Mouse (Mus musculus) adipocyte (in vitro differentiated cells): Measurements from ENCODE around the gene Amotl1.

ENCODE experiments used
- DNase-seq: peaks from one replicate; pipeline ENCODE4 v3.0.0-alpha.2; 2016; ENCODE audit warnings: low spot score

Amotl1 gene

DNA sequence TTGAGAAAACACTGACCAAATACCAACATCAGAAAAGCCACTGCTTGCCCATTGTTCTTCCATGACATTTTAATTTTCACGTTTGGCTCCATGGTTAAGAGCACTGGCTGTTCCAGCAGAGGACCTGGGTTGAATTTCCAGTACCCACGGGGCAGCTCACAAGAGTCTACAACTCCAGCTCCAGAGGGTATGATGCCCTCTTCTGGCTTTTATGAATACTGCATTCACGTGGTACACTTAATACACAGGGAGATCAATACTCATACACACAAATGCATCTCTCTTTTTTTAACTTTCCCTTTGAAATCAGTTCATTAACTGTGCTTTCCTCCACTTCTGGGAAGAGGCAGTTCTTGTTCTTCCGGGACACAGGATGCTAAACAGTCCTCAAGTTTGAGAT lies 41.4 kb downstream of the Amotl1 start:
- DNase-seq: no peak

DNA sequence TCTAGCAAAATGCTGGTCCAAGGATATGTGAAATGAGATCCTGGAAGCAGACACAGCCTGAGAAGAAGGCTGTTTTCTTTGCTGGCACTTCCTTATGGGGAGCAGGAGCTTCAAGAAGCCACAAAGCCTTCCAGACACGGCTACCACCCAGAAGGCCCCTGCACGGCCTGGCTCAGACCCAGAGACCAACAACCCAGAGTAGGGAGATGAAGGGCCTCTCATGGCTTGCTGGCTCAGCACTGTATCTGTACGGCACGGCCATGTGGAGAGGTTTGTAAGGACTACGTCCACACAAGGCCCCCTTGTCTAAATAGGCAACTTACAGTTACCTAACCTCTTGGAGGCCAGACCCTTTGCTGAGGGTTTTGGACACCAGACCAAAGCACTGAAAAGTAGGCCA lies 45.1 kb downstream of the Amotl1 start:
- no peak for DNase-seq

GRCm38 (mm10) chr9:14598157-14598556 lies 46.7 kb downstream of the Amotl1 start:
- DNase-seq: no peak

GRCm38 (mm10) chr9:14597429-14597828 lies 47.4 kb downstream of the Amotl1 start:
- no peak for DNase-seq

- no peak for DNase-seq
Measured at GRCm38 (mm10) chr9:14596858-14597257, 48.0 kb downstream of the Amotl1 start.

DNA sequence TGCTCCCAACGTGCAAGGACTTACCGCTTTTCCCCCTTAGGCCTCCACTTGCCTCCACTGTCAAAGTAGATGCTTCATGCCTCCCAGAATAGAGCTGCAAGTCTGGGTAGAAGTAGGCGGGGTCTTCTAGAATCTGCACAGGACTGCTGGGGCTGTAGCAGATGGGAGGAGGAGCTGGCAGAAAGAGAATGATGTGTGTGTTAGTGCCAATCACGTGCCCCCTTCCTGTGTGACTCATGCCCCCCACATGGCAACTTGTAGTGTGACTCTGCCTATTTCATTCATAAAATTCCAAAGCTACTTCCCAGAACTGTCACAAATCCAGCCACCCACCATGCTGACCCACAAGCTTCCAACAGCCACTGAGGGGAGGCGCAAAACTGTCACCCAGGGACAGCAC lies 48.4 kb downstream of the Amotl1 start:
- no peak for DNase-seq

DNA sequence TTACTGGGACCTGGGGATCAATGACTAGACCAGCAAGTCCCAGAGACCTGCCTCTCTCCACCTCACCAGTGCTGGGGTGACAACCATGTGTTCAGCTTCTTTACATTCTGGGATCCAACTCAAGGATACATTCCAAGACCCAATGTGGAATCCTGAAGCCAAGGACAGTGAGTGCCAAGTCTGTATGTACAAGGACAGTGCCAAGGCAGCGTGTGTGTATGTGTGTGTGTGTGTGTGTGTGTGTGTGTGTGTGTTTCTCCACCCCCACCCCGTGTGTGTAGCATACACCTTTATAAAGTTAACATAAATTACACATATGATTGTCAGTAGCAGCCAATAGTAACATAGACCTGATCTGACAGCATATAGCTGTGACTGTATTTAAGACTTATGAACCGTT lies 49.0 kb downstream of the Amotl1 start:
- DNase-seq: no peak

GRCm38 (mm10) chr9:14593880-14594279 lies 51.0 kb downstream of the Amotl1 start:
- DNase-seq: no peak

DNA sequence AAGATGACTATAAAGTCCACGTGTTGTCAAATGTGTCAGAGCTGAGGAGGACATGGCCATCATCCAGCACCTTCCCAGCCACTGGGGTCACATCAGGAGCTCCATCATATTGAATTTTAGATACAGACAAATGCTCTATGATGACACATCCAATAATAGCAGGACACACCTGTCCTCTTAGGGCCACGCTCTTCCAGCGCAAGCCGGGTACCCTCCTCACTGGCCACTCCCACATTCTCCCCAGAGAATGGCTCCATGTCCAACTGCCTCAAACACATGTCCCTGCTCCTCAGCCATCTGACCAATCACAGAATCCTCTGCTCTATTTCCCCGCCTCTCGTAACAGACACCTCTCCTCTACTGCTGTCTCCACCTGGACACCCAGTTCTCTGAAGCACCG lies 54.2 kb downstream of the Amotl1 start:
- DNase-seq: no peak

DNA sequence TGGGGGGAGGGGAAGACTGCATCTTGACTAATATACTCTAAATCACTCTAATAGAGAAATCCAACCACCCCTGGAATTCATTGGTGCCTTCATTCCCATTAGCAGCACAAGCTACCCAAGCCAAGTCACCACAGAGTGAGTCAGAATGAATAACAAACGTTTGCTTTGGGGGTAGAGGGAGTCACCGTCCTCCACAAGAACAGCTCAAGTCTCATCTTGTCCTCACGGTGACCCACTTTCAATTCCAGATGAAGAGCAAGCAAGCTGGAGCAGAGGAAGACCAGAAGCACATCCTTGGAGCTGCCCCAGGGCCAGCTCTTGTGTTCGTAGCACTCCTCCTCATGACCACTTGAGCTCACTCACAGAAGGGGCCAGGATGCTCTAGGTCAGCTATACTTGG lies 56.2 kb downstream of the Amotl1 start:
- no peak for DNase-seq

- DNase-seq: peak; percentile 45
Measured at GRCm38 (mm10) chr9:14585702-14586101, 59.2 kb downstream of the Amotl1 start.

GRCm38 (mm10) chr9:14578960-14579359 lies 65.9 kb downstream of the Amotl1 start:
- no peak for DNase-seq

DNA sequence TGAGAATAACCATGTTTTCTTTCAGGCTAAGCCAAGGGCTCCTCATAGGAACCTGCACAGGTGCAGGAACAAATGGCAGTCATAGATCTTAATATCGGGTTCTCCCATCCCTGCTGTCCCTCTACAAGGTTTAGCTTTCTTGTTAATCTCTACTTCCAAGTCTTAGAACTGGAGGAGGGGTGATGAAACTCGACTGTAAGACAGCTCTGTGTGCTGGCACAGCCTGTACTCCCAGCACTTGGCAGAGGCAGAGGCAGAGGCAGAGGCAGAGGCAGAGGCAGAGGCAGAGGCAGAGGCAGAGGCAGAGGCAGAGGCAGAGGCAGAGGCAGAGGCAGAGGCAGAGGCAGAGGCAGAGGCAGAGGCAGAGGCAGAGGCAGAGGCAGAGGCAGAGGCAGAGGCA lies 68.5 kb downstream of the Amotl1 start:
- peak; percentile 74 for DNase-seq

DNA sequence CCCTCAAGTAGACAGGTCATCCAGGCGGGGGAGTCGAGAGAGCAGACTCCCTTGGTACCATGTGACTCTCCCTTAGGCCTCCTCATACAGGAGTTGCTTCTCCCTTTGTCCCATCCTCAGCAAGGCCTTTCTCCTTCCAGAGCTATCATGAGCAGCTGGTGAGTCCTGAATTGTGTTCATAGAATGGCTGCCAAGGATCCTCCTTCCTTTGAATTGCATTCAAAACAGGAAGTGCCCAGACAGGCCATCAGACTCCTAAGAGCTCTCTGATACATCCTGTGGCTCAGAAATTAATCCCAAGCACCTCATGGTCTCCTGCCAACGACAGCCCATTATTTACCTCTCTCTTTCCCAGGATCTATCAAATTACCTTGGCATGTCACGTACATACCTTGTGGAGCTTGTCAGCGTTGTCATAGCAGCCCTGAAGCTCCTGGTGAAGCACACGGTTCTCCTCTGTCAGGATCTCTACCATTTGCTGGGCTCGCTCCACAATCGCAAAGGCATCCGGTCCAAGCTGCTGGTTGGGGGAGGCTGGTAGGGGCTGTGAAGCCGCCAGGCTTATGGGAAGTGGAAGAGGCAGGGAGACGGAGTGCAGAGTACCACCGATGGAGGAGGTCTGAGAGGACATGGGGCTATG lies 70.0 kb downstream of the Amotl1 start:
- peak; percentile 43 for DNase-seq

- no peak for DNase-seq
Measured at GRCm38 (mm10) chr9:14569175-14569975, 75.5 kb downstream of the Amotl1 start.

- no peak for DNase-seq
Measured at GRCm38 (mm10) chr9:14568487-14568886, 76.4 kb downstream of the Amotl1 start.

GRCm38 (mm10) chr9:14564486-14564885 lies 80.4 kb downstream of the Amotl1 start:
- no peak for DNase-seq

DNA sequence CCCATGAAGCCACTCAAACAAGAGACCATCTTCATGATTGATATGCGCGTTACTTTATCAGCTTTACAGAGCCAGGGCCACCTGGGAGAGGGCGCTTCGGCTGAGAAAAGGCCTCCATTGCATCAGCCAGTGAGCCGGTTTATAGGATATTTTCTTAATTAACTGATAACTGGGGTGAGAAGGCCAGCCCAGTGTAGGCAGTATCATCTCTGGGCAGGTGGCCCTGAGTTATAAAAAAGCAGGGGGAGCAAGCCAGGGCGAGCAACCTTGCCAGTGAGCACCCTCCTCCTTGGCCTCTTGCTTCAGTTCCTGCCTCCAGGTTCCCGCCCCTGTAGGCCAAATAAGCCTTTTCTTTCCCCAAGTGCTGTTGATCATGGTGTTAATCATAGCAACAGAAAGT lies 81.5 kb downstream of the Amotl1 start:
- DNase-seq: no peak

GRCm38 (mm10) chr9:14560545-14560944 lies 84.3 kb downstream of the Amotl1 start:
- no peak for DNase-seq

DNA sequence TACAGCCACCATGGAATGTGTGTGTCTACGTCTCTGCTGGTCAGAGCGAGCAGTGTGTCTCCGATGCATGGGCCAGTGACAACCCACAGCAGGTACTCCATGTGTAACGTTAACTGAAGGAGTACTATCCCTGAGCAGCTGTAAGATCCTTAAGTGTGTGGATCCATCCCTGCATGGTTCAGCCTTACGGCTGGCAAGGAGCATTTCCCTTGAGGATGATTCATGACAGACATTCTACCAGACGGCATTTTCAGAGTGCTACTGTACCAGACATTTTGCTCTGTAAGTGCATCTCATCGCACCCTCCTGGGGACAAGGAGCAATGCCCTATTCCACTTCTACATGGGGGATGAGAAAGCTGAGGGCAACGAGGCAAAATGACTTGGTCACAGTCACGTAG lies 84.9 kb downstream of the Amotl1 start:
- DNase-seq: no peak

GRCm38 (mm10) chr9:14559430-14559829 lies 85.4 kb downstream of the Amotl1 start:
- no peak for DNase-seq

DNA sequence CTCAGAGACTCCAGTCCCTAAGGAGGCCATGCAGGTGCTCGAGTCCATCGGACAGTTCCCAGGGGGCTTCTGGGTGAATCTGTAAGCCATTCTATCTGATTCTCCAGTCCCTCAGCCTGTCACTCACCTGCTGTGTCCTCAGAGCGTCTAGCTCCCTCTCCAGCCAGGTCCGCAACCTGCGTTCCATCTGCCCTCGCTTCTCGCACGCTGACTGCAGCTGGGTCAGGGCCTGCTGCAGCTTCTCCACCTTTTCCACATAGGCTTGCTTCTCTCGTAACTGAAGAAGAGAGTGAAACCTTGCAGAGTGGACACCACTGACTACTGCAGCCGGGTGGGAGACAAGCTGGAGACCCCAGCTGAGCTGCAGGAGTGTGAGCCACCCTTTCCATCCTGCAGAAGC lies 86.5 kb downstream of the Amotl1 start:
- no peak for DNase-seq

DNA sequence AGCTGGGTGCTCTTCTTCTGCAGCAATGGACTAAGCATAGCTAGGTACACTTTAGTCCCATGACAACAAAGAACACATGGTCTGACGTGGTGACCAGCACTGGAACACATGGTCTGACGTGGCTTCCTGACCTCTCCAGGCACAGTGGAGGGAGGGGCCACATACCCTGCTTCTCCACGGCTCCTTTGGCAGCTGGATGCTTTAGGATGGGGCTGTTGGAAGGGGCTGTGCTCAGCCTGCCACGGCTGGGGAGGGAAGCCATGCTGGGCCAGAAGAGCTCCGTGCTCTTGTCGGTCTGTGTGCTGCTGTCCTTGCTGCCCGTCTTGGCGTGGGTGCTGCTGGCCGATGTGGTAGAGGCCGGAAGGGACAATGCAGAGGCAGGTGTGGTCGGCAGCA lies 96.5 kb downstream of the Amotl1 start:
- no peak for DNase-seq
